ENCODE assay signal across 8 mouse cellular contexts in the genomic region with DNA sequence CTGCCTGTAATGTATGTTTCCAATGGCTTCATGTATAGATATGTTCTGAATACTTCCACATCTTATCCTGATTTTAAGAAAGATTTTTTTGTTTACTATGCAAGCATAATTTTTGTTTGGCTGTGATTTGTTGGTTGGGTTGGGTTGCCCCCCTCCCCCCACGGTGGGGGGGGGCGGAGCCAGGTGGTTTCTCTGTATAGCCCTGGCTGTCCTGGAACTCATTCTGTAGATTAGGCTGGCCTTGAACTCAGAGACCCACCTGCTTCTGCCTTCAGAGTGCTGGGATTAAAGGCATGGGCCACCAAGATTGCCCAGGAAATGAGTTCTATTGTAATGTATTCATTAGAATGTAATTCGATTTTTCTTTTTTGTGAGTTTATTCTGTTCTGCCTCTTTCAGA. TPM values are rescaled to one million over a fixed set of nuclear protein-coding genes. Genes with fewer than 3 reads are reported as not detected.
DNase-seq lines count a peak whose midpoint lies in the region; ATAC-seq and TF ChIP-seq lines count a peak whose summit lies in the region.

No protein-coding gene starts in this region.

- H3K27ac ChIP-seq in intestine, postnatal 0 days (ENCODE audit: low read depth, low read length) = no peak overlapping the region
- no peak overlapping the region for H3K27ac ChIP-seq in neural tube, embryonic 15.5 days (replicated peaks)

- H3K9me3 ChIP-seq in intestine, postnatal 0 days (ENCODE audit: control insufficient read depth) = no peaks in the 10 kb centered on the region
- no peaks in the 10 kb centered on the region for H3K9me3 ChIP-seq in neural tube, embryonic 15.5 days (replicated peaks)

- peak; percentile 29 for DNase-seq in CD4-positive, CD25-positive, alpha-beta regulatory T cell, adult 2 months (ENCODE audit: low read depth, low spot score)
- DNase-seq in retina, embryonic 14.5 days (ENCODE audit: low spot score) = peak; percentile 13
- DNase-seq in retina, postnatal 1 day = no peak
- DNase-seq in adrenal gland, postnatal 14 days = no peak
- DNase-seq in urinary bladder, postnatal 25 days (ENCODE audit: low spot score) = no peak

- ATAC-seq in CD4-positive, CD25-positive, alpha-beta regulatory T cell, adult 4 months = no peak
- no peak for ATAC-seq in intestine, postnatal 0 days
- ATAC-seq in neural tube, embryonic 15.5 days (ENCODE audit: low FRiP score) = no peak

- no peak for TF ChIP-seq CTCF in intestine, postnatal 0 days (IDR thresholded peaks at IDR 0.05; ENCODE audit: low read depth)

- H3K4me2 ChIP-seq in intestine, postnatal 0 days (replicated peaks; ENCODE audit: low read depth) = peak overlapping the region; percentile 85
- peak overlapping the region; percentile 85 for H3K4me2 ChIP-seq in neural tube, embryonic 15.5 days

- H3K4me1 ChIP-seq in intestine, postnatal 0 days (replicated peaks; ENCODE audit: control insufficient read depth, insufficient read depth, low read length) = no peaks in the 10 kb centered on the region; the same call in 1 of the 2 replicates
- H3K4me1 ChIP-seq in neural tube, embryonic 15.5 days = peaks cover 35% of the 10 kb centered on the region

- 35% methylated on average over 3 of the region's 3 CpGs for WGBS in intestine, postnatal 0 days
- WGBS in neural tube, embryonic 15.5 days = 36% methylated on average over 3 of the region's 3 CpGs

- no peak overlapping the region for H3K4me3 ChIP-seq in intestine, postnatal 0 days (ENCODE audit: low read depth, low read length)
- peak overlapping the region; percentile 95 for H3K4me3 ChIP-seq in neural tube, embryonic 15.5 days (replicated peaks)

- H3K36me3 ChIP-seq in intestine, postnatal 0 days (ENCODE audit: control insufficient read depth, insufficient read depth) = 0 out of 2 replicates have a peak, but pooled peaks cover 7% of the 10 kb centered on the region
- H3K36me3 ChIP-seq in neural tube, embryonic 15.5 days = peaks cover 10% of the 10 kb centered on the region

- H3K27me3 ChIP-seq in intestine, postnatal 0 days (replicated peaks; ENCODE audit: control insufficient read depth, insufficient read depth, low read length) = no peaks in the 10 kb centered on the region
- H3K27me3 ChIP-seq in neural tube, embryonic 15.5 days (replicated peaks) = no peaks in the 10 kb centered on the region

- H3K9ac ChIP-seq in intestine, postnatal 0 days (ENCODE audit: low read depth, low read length) = no peak overlapping the region
- H3K9ac ChIP-seq in neural tube, embryonic 15.5 days (replicated peaks) = no peak overlapping the region

RNA-seq across cellular contexts. Expression of a gene that starts 1.6 kb away (rescaled TPM):
- 10 to 100 TPM; 23.5 to 33.4 TPM for polyA plus RNA-seq in CD4-positive, CD25-positive, alpha-beta regulatory T cell, adult 4 months (2017; shearing (Covaris generic))
- polyA plus RNA-seq in intestine, postnatal 0 days (2015; fragmentation: Nextera tagmentation; extraction: Ambion mirVana) = 17.5 and 18.1 TPM in 2 replicates
- 26.7 and 32.2 TPM in 2 replicates for polyA plus RNA-seq in neural tube, embryonic 15.5 days (2015; fragmentation: Nextera tagmentation; extraction: Ambion mirVana)
- total RNA-seq in adrenal gland, postnatal 14 days (2021) = 123 and 138 TPM in 2 replicates

RNA-seq across cellular contexts. Expression of a gene that starts 37.9 kb away (rescaled TPM):
- polyA plus RNA-seq in CD4-positive, CD25-positive, alpha-beta regulatory T cell, adult 4 months (2017; shearing (Covaris generic)) = under 1 TPM in 1 of 2 experiments, not detected in 1; 0.09 TPM
- 1.7 and 2.4 TPM in 2 replicates for polyA plus RNA-seq in intestine, postnatal 0 days (2015; fragmentation: Nextera tagmentation; extraction: Ambion mirVana)
- 8.8 and 9.5 TPM in 2 replicates for polyA plus RNA-seq in neural tube, embryonic 15.5 days (2015; fragmentation: Nextera tagmentation; extraction: Ambion mirVana)
- 17.6 and 22.9 TPM in 2 replicates for total RNA-seq in adrenal gland, postnatal 14 days (2021)

Comparison
In these comparisons a context has a peak if more than half of its experiments do, and no peak if none do; other contexts are left out.
1. DNase-seq: peak in CD4-positive, CD25-positive, alpha-beta regulatory T cell, adult 2 months (single experiment) and retina, embryonic 14.5 days (single experiment); none in retina, postnatal 1 day (single experiment), adrenal gland, postnatal 14 days (single experiment) and urinary bladder, postnatal 25 days (single experiment).